Mouse (Mus musculus): ENCODE results near the gene Srbd1.

- TF ChIP-seq CTCF (IDR thresholded peaks at IDR 0.05), result no peak
- TF ChIP-seq EP300 (IDR thresholded peaks at IDR 0.05), result no peak
These were observed 201.9 kb downstream of the Srbd1 start for GRCm38 (mm10) chr17:85943071-85943470.
